Mouse (Mus musculus) small intestine, adult 2 months (tissue): ENCODE data around the gene Vmn2r61. TPM values are rescaled to one million over a fixed set of nuclear protein-coding genes. Genes with fewer than 3 reads are reported as not detected.

Source experiments
- H3K27ac ChIP-seq: fragments of 200-500 bp; 2 replicates; pipeline ENCODE4 v1.5.1; 2012; ENCODE audit warnings: low read depth, low read length, control low read depth, inconsistent platforms; ENCODE audit not compliant: insufficient read depth
- H3K27me3 ChIP-seq: fragments of 200-500 bp; 2 replicates; pipeline ENCODE4 v1.6.1; 2012; ENCODE audit warnings: mild to moderate bottlenecking, moderate library complexity, low read length, inconsistent platforms; ENCODE audit not compliant: control insufficient read depth, insufficient read depth
- H3K36me3 ChIP-seq: fragments of 200-500 bp; 2 replicates; pipeline ENCODE4 v1.6.1; 2012; ENCODE audit warnings: mild to moderate bottlenecking, low read length, control low read depth, inconsistent platforms; ENCODE audit not compliant: control insufficient read depth, insufficient read depth
- H3K4me1 ChIP-seq: fragments of 200-500 bp; 2 replicates; pipeline ENCODE4 v1.6.1; 2012; ENCODE audit warnings: low read length, inconsistent platforms, mixed read lengths; ENCODE audit not compliant: control insufficient read depth, insufficient read depth, insufficient read length
- H3K4me3 ChIP-seq: fragments of 200-500 bp; 2 replicates; pipeline ENCODE4 v1.5.1; 2012; ENCODE audit warnings: low read depth, mild to moderate bottlenecking, control low read depth, inconsistent platforms, low read length, moderate library complexity
- CTCF ChIP-seq: fragments of 200-500 bp; IDR thresholded peaks from 2 replicates; pipeline ENCODE4 v1.5.1; 2012; ENCODE audit warnings: low read depth, mild to moderate bottlenecking, control low read depth, inconsistent platforms, low read length, moderate library complexity, mixed read lengths; ENCODE audit not compliant: insufficient replicate concordance, insufficient read length; ENCODE audit errors: extremely low read depth
- WGBS: fragments of 180-500 bp; shearing (Covaris S2); methylation state at CpG from one replicate; pipeline ENCODE4 v1.1.7; 2018; 5-methylcytosine and 5-hydroxymethylcytosine counted together
- polyA plus RNA-seq: library from polyadenylated mRNA; depleted of rRNA; stranded (reverse); fragments of >200 nt; gene quantifications from 2 replicates; pipeline ENCODE4 v1.2.3, GENCODE M21; 2012; rRNA removed

Gene Vmn2r61
- polyA plus RNA-seq: not detected in 2 replicates

GRCm38 (mm10) chr7:42259753-42260152 is at the start of gene Vmn2r61:
Gene Vmn2r61 (plus strand): TSS chr7:42260053.
- Histone ChIP-seq H3K36me3 (no peaks in the 10 kb centered on the region), H3K27me3 (no peaks in the 10 kb centered on the region), H3K4me1 (no peaks in the 10 kb centered on the region), H3K27ac (no peak within 1 kb of the TSS), H3K4me3 (no peak within 1 kb of the TSS)
- WGBS: 78% methylated on average over 1 of the region's 1 CpGs
- TF ChIP-seq CTCF: no peak

Other genes starting within 250 kb of the Vmn2r61 start
- not detected in 2 replicates for gene Vmn2r59, start 201.0 kb upstream of the Vmn2r61 start, polyA plus RNA-seq
- not detected in 2 replicates for gene Vmn2r60, start 152.3 kb upstream of the Vmn2r61 start, polyA plus RNA-seq
- not detected in 2 replicates for gene 4933421I07Rik, start 188.1 kb downstream of the Vmn2r61 start, polyA plus RNA-seq
- 0.72 and 1.7 TPM in 2 replicates for gene Zfp141, start 245.7 kb downstream of the Vmn2r61 start, polyA plus RNA-seq